Mouse (Mus musculus) brain, embryonic 14.5 days (tissue): ENCODE data around the gene Stk40.

ENCODE experiments used
- CTCF ChIP-seq: fragments of 200-500 bp; IDR thresholded peaks from 2 replicates; pipeline ENCODE4 v1.5.1; 2012; ENCODE audit warnings: inconsistent platforms, mild to moderate bottlenecking, moderate library complexity, borderline replicate concordance; ENCODE audit not compliant: insufficient read depth, insufficient read length; ENCODE audit errors: extremely low read depth
- POLR2A ChIP-seq: fragments of 200-500 bp; IDR thresholded peaks from 2 replicates; pipeline ENCODE4 v1.6.1; 2012; ENCODE audit warnings: mild to moderate bottlenecking, inconsistent platforms, borderline replicate concordance; ENCODE audit not compliant: poor library complexity, insufficient read depth, insufficient read length, severe bottlenecking; ENCODE audit errors: extremely low read depth

DNA sequence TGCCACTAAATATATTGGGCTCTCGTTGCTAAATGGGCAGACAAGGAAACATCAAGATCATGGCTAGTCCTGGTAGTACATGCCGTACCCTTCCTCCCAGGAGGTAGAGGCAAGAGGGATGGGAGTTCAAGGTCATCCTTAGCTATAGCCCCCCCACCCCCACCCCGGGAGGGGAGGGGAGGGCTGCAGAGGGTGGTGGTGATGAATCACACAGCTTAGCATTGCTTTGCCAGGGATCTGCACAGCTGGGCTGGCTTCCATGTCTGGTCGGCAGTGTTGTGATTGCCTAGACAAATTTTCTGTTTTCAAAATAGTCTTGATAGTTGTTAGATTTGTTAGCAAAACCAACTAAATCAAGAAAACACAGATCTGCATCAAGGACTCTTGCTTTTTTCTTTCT is 24.5 kb upstream of the Stk40 start:
- TF ChIP-seq POLR2A (no peak), CTCF (no peak)
